Mouse (Mus musculus): ENCODE measurements around the gene Klf12.

GRCm38 (mm10) chr14:99931879-99932278, 352.6 kb downstream of the Klf12 start:
- TF ChIP-seq CTCF (IDR thresholded peaks at IDR 0.05; ENCODE audit: insufficient read depth, low read length): peak; percentile 60
- TF ChIP-seq POLR2A (IDR thresholded peaks at IDR 0.05; ENCODE audit: borderline replicate concordance, extremely low read depth, low read depth, low read length): no peak
